Mouse (Mus musculus) midbrain, embryonic 13.5 days (tissue): ENCODE results near the gene Cdk8. TPM values are rescaled to one million over a fixed set of nuclear protein-coding genes. Genes with fewer than 3 reads are reported as not detected.

Source experiments
- ATAC-seq: fragments of 200-750 bp; cut with Nextera tagmentation; 2 replicates; pipeline ENCODE4 v1.8.0; 2017; ENCODE audit warnings: mild to moderate bottlenecking, moderate TSS enrichment, moderate library complexity
- H3K27ac ChIP-seq: fragments of 300-500 bp; sonication (generic); 2 replicates; pipeline ENCODE4 v1.5.1; 2015; ENCODE audit warnings: inconsistent platforms, mild to moderate bottlenecking, moderate library complexity
- H3K27me3 ChIP-seq: fragments of 300-500 bp; sonication (generic); 2 replicates; pipeline ENCODE4 v1.6.1; 2015; ENCODE audit warnings: mild to moderate bottlenecking, inconsistent platforms
- H3K36me3 ChIP-seq: fragments of 300-500 bp; sonication (generic); 2 replicates; pipeline ENCODE4 v1.6.1; 2015; ENCODE audit warnings: mild to moderate bottlenecking, inconsistent platforms
- H3K4me1 ChIP-seq: fragments of 300-500 bp; sonication (generic); replicated peaks from 2 replicates; pipeline ENCODE4 v1.6.1; 2015; ENCODE audit warnings: inconsistent platforms
- H3K4me2 ChIP-seq: fragments of 300-500 bp; sonication (generic); replicated peaks from 2 replicates; pipeline ENCODE4 v1.6.1; 2015; ENCODE audit warnings: moderate library complexity, mild to moderate bottlenecking, inconsistent platforms
- H3K4me3 ChIP-seq: fragments of 300-500 bp; sonication (generic); replicated peaks from 2 replicates; pipeline ENCODE4 v1.5.1; 2015; ENCODE audit warnings: mild to moderate bottlenecking, inconsistent platforms
- H3K9ac ChIP-seq: fragments of 300-500 bp; sonication (generic); replicated peaks from 2 replicates; pipeline ENCODE4 v1.6.1; 2015; ENCODE audit warnings: mild to moderate bottlenecking, inconsistent platforms
- H3K9me3 ChIP-seq: fragments of 300-500 bp; sonication (generic); 2 replicates; pipeline ENCODE4 v1.6.1; 2016; ENCODE audit warnings: mild to moderate bottlenecking, inconsistent platforms
- WGBS: fragments of 180-500 bp; shearing (Covaris S2); methylation state at CpG from one replicate; pipeline ENCODE4 v1.1.7; 2015; 5-methylcytosine and 5-hydroxymethylcytosine counted together
- polyA plus RNA-seq: library from polyadenylated mRNA; unstranded; fragments of >200 nt; fragmentation: Nextera tagmentation; extraction: Ambion mirVana; gene quantifications from 2 replicates; pipeline ENCODE4 v1.2.1, GENCODE M21; 2015

The Cdk8 gene
- polyA plus RNA-seq, 1 experiment from 2014 or later, result 25.6 TPM

- H3K4me1 ChIP-seq, result peaks cover 6% of the 10 kb centered on the region; the same call in 1 of the 2 replicates
- no peak overlapping the region for H3K4me3 ChIP-seq
- no peak overlapping the region for H3K9ac ChIP-seq
- no peaks in the 10 kb centered on the region for H3K9me3 ChIP-seq
- H3K4me2 ChIP-seq, result no peak overlapping the region
- H3K27ac ChIP-seq, result no peak overlapping the region
- ATAC-seq, result no peak
- WGBS, result 80% methylated on average over 10 of the region's 10 CpGs
- peaks cover 55% of the 10 kb centered on the region for H3K36me3 ChIP-seq
- no peaks in the 10 kb centered on the region for H3K27me3 ChIP-seq
Measured at GRCm38 (mm10) chr5:146287416-146287815, 56.4 kb downstream of the Cdk8 start.

- Histone ChIP-seq H3K27me3 (no peaks in the 10 kb centered on the region), H3K36me3 (peaks cover 53% of the 10 kb centered on the region), H3K27ac (peak overlapping the region; percentile 9; the same call in 1 of the 2 replicates), H3K4me2 (no peak overlapping the region), H3K4me3 (no peak overlapping the region), H3K9me3 (no peaks in the 10 kb centered on the region), H3K4me1 (peaks cover 6% of the 10 kb centered on the region; the same call in 1 of the 2 replicates), H3K9ac (no peak overlapping the region)
- ATAC-seq, result no peak
- WGBS, result 90% methylated on average over 13 of the region's 13 CpGs
Measured at GRCm38 (mm10) chr5:146288048-146288501, 57.0 kb downstream of the Cdk8 start.

- no peaks in the 10 kb centered on the region for H3K27me3 ChIP-seq
Measured at GRCm38 (mm10) chr5:146289921-146290320, 58.9 kb downstream of the Cdk8 start.

GRCm38 (mm10) chr5:146290446-146290845 is 59.4 kb downstream of the Cdk8 start:
- no peak for ATAC-seq
- H3K36me3 ChIP-seq, result peaks cover 41% of the 10 kb centered on the region
- no peak overlapping the region for H3K4me2 ChIP-seq
- 90% methylated on average over 5 of the region's 5 CpGs for WGBS
- no peaks in the 10 kb centered on the region for H3K9me3 ChIP-seq
- H3K4me1 ChIP-seq, result peaks cover 6% of the 10 kb centered on the region; the same call in 1 of the 2 replicates
- H3K27ac ChIP-seq, result no peak overlapping the region
- H3K27me3 ChIP-seq, result no peaks in the 10 kb centered on the region
- H3K9ac ChIP-seq, result no peak overlapping the region
- H3K4me3 ChIP-seq, result no peak overlapping the region

More at GRCm38 (mm10) chr5:146289921-146290320, 58.9 kb downstream of the Cdk8 start:
- Histone ChIP-seq H3K9me3 (no peaks in the 10 kb centered on the region), H3K4me1 (peaks cover 6% of the 10 kb centered on the region; the same call in 1 of the 2 replicates), H3K4me2 (no peak overlapping the region), H3K9ac (no peak overlapping the region), H3K27ac (no peak overlapping the region), H3K4me3 (no peak overlapping the region), H3K36me3 (peaks cover 43% of the 10 kb centered on the region)
- no peak for ATAC-seq
- 88% methylated on average over 7 of the region's 7 CpGs for WGBS

GRCm38 (mm10) chr5:146291560-146291959 is 60.5 kb downstream of the Cdk8 start:
- WGBS, result 86% methylated on average over 5 of the region's 5 CpGs

GRCm38 (mm10) chr5:146292896-146293680 is 62.1 kb downstream of the Cdk8 start:
- H3K9me3 ChIP-seq, result no peaks in the 10 kb centered on the region
- no peaks in the 10 kb centered on the region for H3K27me3 ChIP-seq
- WGBS, result 86% methylated on average over 5 of the region's 5 CpGs
- H3K36me3 ChIP-seq, result peaks cover 38% of the 10 kb centered on the region
- no peak overlapping the region for H3K27ac ChIP-seq
- no peak overlapping the region for H3K9ac ChIP-seq
- H3K4me1 ChIP-seq, result no peaks in the 10 kb centered on the region
- ATAC-seq, result no peak
- H3K4me2 ChIP-seq, result no peak overlapping the region
- no peak overlapping the region for H3K4me3 ChIP-seq

More at GRCm38 (mm10) chr5:146291560-146291959, 60.5 kb downstream of the Cdk8 start:
- Histone ChIP-seq H3K4me1 (peaks cover 6% of the 10 kb centered on the region; the same call in 1 of the 2 replicates), H3K27ac (no peak overlapping the region), H3K4me3 (no peak overlapping the region), H3K4me2 (no peak overlapping the region), H3K9me3 (no peaks in the 10 kb centered on the region), H3K27me3 (no peaks in the 10 kb centered on the region), H3K9ac (no peak overlapping the region), H3K36me3 (peaks cover 39% of the 10 kb centered on the region)
- ATAC-seq, result no peak

- Histone ChIP-seq H3K4me1 (no peaks in the 10 kb centered on the region), H3K9me3 (no peaks in the 10 kb centered on the region), H3K4me2 (no peak overlapping the region), H3K27ac (no peak overlapping the region), H3K36me3 (peaks cover 43% of the 10 kb centered on the region), H3K27me3 (no peaks in the 10 kb centered on the region), H3K9ac (no peak overlapping the region), H3K4me3 (no peak overlapping the region)
- 94% methylated on average over 11 of the region's 11 CpGs for whole genome bisulfite sequencing
- ATAC-seq, result no peak
Measured at GRCm38 (mm10) chr5:146293919-146294700, 63.1 kb downstream of the Cdk8 start.

GRCm38 (mm10) chr5:146294834-146295233 is 63.8 kb downstream of the Cdk8 start:
- no peaks in the 10 kb centered on the region for H3K9me3 ChIP-seq
- no peaks in the 10 kb centered on the region for H3K27me3 ChIP-seq
- H3K4me1 ChIP-seq, result no peaks in the 10 kb centered on the region
- no peak overlapping the region for H3K4me3 ChIP-seq
- ATAC-seq, result no peak
- no peak overlapping the region for H3K4me2 ChIP-seq
- 95% methylated on average over 5 of the region's 5 CpGs for WGBS
- H3K27ac ChIP-seq, result no peak overlapping the region
- peaks cover 46% of the 10 kb centered on the region for H3K36me3 ChIP-seq
- H3K9ac ChIP-seq, result no peak overlapping the region

GRCm38 (mm10) chr5:146298807-146299519 is 67.9 kb downstream of the Cdk8 start:
- Histone ChIP-seq H3K4me1 (no peaks in the 10 kb centered on the region), H3K27ac (no peak overlapping the region), H3K9me3 (no peaks in the 10 kb centered on the region), H3K36me3 (peaks cover 65% of the 10 kb centered on the region), H3K9ac (no peak overlapping the region), H3K27me3 (no peaks in the 10 kb centered on the region), H3K4me2 (no peak overlapping the region), H3K4me3 (no peak overlapping the region)
- 88% methylated on average over 13 of the region's 13 CpGs for WGBS
- ATAC-seq, result no peak

GRCm38 (mm10) chr5:146299520-146299870 is 68.5 kb downstream of the Cdk8 start:
- H3K4me2 ChIP-seq, result no peak overlapping the region
- peaks cover 65% of the 10 kb centered on the region for H3K36me3 ChIP-seq
- WGBS, result 88% methylated on average over 8 of the region's 8 CpGs
- H3K9ac ChIP-seq, result no peak overlapping the region
- no peaks in the 10 kb centered on the region for H3K9me3 ChIP-seq
- H3K27ac ChIP-seq, result no peak overlapping the region
- no peaks in the 10 kb centered on the region for H3K27me3 ChIP-seq
- H3K4me1 ChIP-seq, result no peaks in the 10 kb centered on the region
- ATAC-seq, result no peak
- no peak overlapping the region for H3K4me3 ChIP-seq

GRCm38 (mm10) chr5:146303470-146303869 is 72.4 kb downstream of the Cdk8 start:
- Histone ChIP-seq H3K4me2 (no peak overlapping the region), H3K36me3 (peaks cover 51% of the 10 kb centered on the region), H3K27ac (no peak overlapping the region), H3K9ac (no peak overlapping the region), H3K9me3 (no peaks in the 10 kb centered on the region), H3K27me3 (no peaks in the 10 kb centered on the region), H3K4me3 (no peak overlapping the region), H3K4me1 (no peaks in the 10 kb centered on the region)
- 86% methylated on average over 5 of the region's 5 CpGs for WGBS
- peak; percentile 25; the same call in 1 of the 2 replicates for ATAC-seq
